Comparison of ENCODE assay signal across 26 mouse cellular contexts in the genomic region with DNA sequence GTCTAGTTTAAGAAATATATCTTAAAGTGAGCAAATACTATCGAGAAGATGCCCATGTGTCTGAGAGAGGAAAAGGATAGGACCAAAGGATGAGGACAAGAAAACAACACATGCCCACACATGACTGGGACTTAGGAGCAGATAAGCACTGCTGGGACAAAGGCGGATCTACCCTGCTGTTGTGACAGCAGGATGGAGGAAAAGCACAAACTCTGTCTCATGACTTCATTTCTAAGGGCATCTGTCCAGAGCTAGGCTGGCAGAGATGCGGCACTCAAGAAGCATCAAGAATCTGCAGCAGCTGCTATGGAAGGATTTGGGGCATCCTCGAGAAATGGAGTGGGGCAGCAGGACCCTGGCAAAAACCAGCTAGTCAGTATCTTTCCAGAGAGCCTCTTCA.
DNase-seq lines count a peak whose midpoint lies in the region; ATAC-seq and TF ChIP-seq lines count a peak whose summit lies in the region.
"Had no signal": no experiment of that assay in that cellular context is flagged by ENCODE, and none has a peak within 500 bp of the region (broad histone marks: within the 10 kb centered on the region; RNA-seq: fewer than 3 reads in every experiment).

No protein-coding gene starts in this region.

- TF ChIP-seq EP300 in lung, postnatal 0 days (IDR thresholded peaks at IDR 0.05): no peak

- no peak for TF ChIP-seq CTCF in gastrocnemius, adult 2 months (IDR thresholded peaks at IDR 0.05)
- no peak for TF ChIP-seq CTCF in lung, postnatal 0 days (IDR thresholded peaks at IDR 0.05)

- 0 out of 2 replicates have a peak, but pooled peaks have one; percentile 29 for ATAC-seq in lung, postnatal 0 days
- ATAC-seq: hindbrain, embryonic 16.5 days; intestine, postnatal 0 days; liver, embryonic 12.5 days; midbrain, embryonic 13.5 days had no signal

- H3K9me3 ChIP-seq in lung, postnatal 0 days (ENCODE audit: low read length): no peaks in the 10 kb centered on the region
- H3K9me3 ChIP-seq: forebrain, embryonic 12.5 days; kidney, embryonic 15.5 days; limb, embryonic 12.5 days; liver, embryonic 12.5 days; lung, embryonic 15.5 days; midbrain, embryonic 13.5 days; neural tube, embryonic 12.5 days had no signal

- no peaks in the 10 kb centered on the region for H3K36me3 ChIP-seq in lung, postnatal 0 days (ENCODE audit: insufficient read depth, low read length)
- H3K36me3 ChIP-seq: forebrain, embryonic 12.5 days; kidney, embryonic 15.5 days; limb, embryonic 12.5 days; liver, embryonic 12.5 days; lung, embryonic 15.5 days; midbrain, embryonic 13.5 days; neural tube, embryonic 12.5 days had no signal

- no peak overlapping the region for H3K4me2 ChIP-seq in lung, postnatal 0 days (replicated peaks; ENCODE audit: low read depth, low read length)
- H3K4me2 ChIP-seq: forebrain, embryonic 12.5 days; kidney, embryonic 15.5 days; limb, embryonic 12.5 days; liver, embryonic 12.5 days; lung, embryonic 15.5 days; midbrain, embryonic 13.5 days; neural tube, embryonic 12.5 days had no signal

- no peaks in the 10 kb centered on the region for H3K27me3 ChIP-seq in lung, postnatal 0 days (replicated peaks; ENCODE audit: insufficient read depth, low read length)
- H3K27me3 ChIP-seq: CH12.LX; forebrain, embryonic 12.5 days; kidney, embryonic 15.5 days; limb, embryonic 12.5 days; liver, embryonic 12.5 days; lung, embryonic 15.5 days; midbrain, embryonic 13.5 days; neural tube, embryonic 12.5 days had no signal

- no peak overlapping the region for H3K9ac ChIP-seq in lung, postnatal 0 days (replicated peaks; ENCODE audit: low read depth)
- H3K9ac ChIP-seq: forebrain, embryonic 12.5 days; kidney, embryonic 15.5 days; limb, embryonic 12.5 days; liver, embryonic 12.5 days; lung, embryonic 15.5 days; midbrain, embryonic 13.5 days; neural tube, embryonic 12.5 days had no signal

- intact Hi-C loops in gastrocnemius, adult 2 months (cut with DNase I): no loop called here

- no peaks in the 10 kb centered on the region for H3K4me1 ChIP-seq in lung, postnatal 0 days (ENCODE audit: insufficient read depth, low read depth, low read length)
- H3K4me1 ChIP-seq: forebrain, embryonic 12.5 days; midbrain, embryonic 13.5 days; neural tube, embryonic 12.5 days had no signal

- DNase-seq in cerebellum, adult 18-20 months: peak; percentile 19 to 20
- no peak for DNase-seq in cerebellum, adult 8-10 months
- DNase-seq in gastrocnemius, adult 2 months: no peak
- no peak for DNase-seq in gastrocnemius, postnatal 10 days
- DNase-seq in lung, postnatal 0 days (ENCODE audit: low spot score): no peak
- DNase-seq in lung, adult 18-20 months: no peak
- DNase-seq in telencephalon, adult 2 months (ENCODE audit: low read depth, low spot score): peak; percentile 53
- DNase-seq in yolk sac, embryonic 10.5 days (ENCODE audit: low spot score): no peak
- DNase-seq: adrenal gland, postnatal 25 days; gastrocnemius, postnatal 25 days; heart, adult 2 months; kidney, postnatal 4 days; layer of hippocampus, postnatal 36 days; spleen, adult 18-20 months; thymus, adult 18-20 months; thymus, postnatal 4 days had no signal

- peak overlapping the region; percentile 20; the same call in 1 of the 2 replicates for H3K27ac ChIP-seq in gastrocnemius, adult 2 months
- no peak overlapping the region for H3K27ac ChIP-seq in lung, postnatal 0 days (ENCODE audit: low read length)
- H3K27ac ChIP-seq: forebrain, embryonic 12.5 days; kidney, embryonic 15.5 days; limb, embryonic 12.5 days; liver, embryonic 12.5 days; lung, embryonic 15.5 days; midbrain, embryonic 13.5 days; neural tube, embryonic 12.5 days had no signal

- WGBS in lung, postnatal 0 days: 68% methylated on average over 4 of the region's 4 CpGs

- no peak overlapping the region for H3K4me3 ChIP-seq in gastrocnemius, adult 2 months
- H3K4me3 ChIP-seq in lung, postnatal 0 days (ENCODE audit: low read depth, low read length): no peak overlapping the region
- H3K4me3 ChIP-seq: forebrain, embryonic 12.5 days; heart, adult 2 months; kidney, embryonic 15.5 days; limb, embryonic 12.5 days; liver, embryonic 12.5 days; lung, embryonic 15.5 days; midbrain, embryonic 13.5 days; neural tube, embryonic 12.5 days had no signal

Comparison
In these comparisons a context has a peak if more than half of its experiments do, and no peak if none do; other contexts are left out.
1. DNase-seq: peak in cerebellum, adult 18-20 months (2 of 2) and telencephalon, adult 2 months (single experiment); none in cerebellum, adult 8-10 months (single experiment), gastrocnemius, adult 2 months (single experiment), gastrocnemius, postnatal 10 days (single experiment), lung, postnatal 0 days (single experiment), lung, adult 18-20 months (0 of 2) and yolk sac, embryonic 10.5 days (single experiment).